Mouse (Mus musculus) megakaryocyte, adult 5-6 weeks (primary cell): ENCODE data around the gene Grhl3. TPM values are rescaled to one million over a fixed set of nuclear protein-coding genes. Genes with fewer than 3 reads are reported as not detected.
A peak's percentile ranks its signal among the peaks of the same experiment; 100 is the strongest.

ENCODE experiments used
- ATAC-seq: 2 replicates; pipeline ENCODE4 v1.8.0; 2016; ENCODE audit warnings: mild to moderate bottlenecking, inconsistent platforms; ENCODE audit not compliant: poor library complexity, severe bottlenecking
- total RNA-seq, 2 experiments: library from RNA; stranded (forward) in 1 of 2; stranded (reverse) in 1 of 2; fragments of 153-499, 151-499 nt in 1 of 2; fragments of 221-1000, 200-1000 nt in 1 of 2; gene quantifications; 2 replicates each; pipeline versions ENCODE4 v1.2.3 to v1.2.4; 2015 to 2017

Grhl3 gene
- total RNA-seq, 2 experiments from 2014 or later = not detected

DNA sequence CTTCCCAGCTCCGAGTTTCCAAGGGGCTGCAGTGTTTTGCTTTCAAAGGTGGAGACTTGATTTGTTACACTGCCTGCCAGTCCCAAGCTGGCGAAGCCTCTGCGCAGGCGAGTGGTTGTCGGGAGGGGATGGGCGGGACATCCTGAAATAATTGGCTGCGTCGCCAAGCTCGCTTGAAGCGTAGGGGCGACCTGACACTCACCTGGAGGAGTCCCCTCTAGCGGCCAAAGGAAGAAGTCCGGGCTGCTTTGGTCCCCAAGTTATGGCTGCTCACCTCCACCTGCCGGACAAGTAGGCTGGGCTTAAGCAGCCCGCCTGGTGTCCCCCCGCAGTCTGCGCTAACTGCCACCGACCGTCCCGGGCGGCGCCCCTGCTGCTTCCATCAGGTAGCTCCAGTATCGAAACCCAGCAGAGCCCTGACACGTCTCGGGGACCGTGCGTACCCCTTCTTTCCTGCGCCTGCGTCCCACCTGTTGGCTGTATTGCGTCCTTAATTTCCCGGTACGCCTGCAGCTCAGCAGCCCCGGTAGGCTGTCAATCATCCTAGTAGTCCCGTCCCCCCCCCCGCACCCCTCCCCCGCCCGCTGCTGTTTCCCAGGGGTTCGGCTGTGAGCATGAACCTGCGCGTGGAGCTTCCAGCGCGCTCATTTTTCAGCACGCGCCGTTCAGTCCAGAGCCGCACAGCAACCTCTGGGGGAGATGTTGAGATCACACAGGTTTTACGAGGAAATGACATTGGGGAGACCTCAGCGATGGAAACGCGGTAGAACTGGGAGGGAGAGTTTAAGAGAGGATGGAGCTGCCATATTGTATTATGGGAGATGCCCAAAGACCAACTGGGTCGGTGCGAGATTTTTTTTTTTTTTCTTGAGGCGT lies 78.7 kb downstream of the Grhl3 start, which contains the start of the genes Stpg1 and Nipal3:
Gene Stpg1, plus strand, starts transcription at position 270 of the 876 bp plus-strand sequence.
Gene Nipal3, minus strand, starts transcription at position 518 of the 876 bp plus-strand sequence.
- peak; percentile 93 for ATAC-seq

DNA sequence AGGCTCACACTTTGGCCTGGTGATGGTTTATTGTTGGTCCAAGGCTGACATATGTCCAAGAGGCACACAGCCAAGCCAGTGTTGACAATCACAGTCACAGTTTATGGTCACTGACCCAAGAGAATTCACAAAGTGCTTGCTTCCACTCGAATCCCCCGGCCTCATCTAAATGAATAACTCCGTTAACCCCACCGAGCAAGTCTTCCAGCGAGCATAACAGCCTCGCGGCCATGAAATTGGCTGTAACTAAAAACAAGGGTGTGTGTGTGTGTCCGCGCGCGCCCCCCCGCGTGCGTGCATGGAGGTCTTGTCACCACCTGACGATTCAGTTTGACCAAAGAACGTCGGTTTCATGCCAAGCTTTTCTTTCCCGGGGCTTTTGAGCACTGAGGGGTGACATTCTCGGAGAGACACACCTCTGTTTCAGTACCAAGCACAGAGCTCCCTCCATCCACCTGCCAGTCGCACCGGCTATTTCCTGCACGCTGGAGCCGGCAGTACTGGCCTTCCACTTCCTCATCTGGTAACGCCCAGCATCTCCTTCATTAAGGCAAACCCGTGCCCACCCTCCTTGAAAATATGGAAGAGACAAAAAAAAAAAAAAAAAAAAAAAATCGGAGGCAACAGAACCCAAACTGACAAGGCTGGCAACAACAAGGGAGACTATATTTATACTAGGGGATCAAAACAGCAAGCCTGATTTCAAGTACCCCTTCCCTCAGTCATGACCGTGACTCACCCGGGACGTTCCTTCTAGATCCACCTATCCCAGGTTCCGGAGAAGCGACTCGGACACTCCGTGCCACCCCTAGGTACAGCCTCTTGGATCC lies 79.5 kb downstream of the Grhl3 start:
- peak; percentile 72 for ATAC-seq

DNA sequence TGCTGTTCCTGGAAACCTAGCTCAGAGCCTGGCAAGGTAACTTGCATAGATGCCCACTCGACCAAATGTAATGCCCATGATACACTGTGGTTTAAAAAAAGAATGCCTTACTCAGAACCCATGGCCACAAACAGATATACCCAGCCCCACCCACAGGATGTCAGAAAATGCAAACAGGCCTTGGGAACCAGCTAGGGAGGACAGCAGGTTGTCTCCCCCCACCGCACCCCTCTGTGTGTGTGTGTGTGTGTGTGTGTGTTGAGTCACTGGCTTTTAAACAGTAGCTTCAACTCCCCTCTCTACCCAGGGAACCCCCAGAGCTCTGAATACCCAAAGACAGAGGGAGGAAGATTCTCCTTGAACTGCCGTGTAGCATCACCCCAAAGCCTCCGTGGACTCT lies 80.2 kb downstream of the Grhl3 start:
- no peak for ATAC-seq

Other genes with a start within 250 kb of the Grhl3 start
- gene Srrm1, start 220.3 kb downstream of the Grhl3 start, total RNA-seq (2015) = 144 and 146 TPM in 2 replicates
- gene Srrm1, start 220.3 kb downstream of the Grhl3 start, total RNA-seq (2017) = 80.5 and 112 TPM in 2 replicates
- gene Ncmap, start 175.4 kb downstream of the Grhl3 start, total RNA-seq (2015) = not detected in 2 replicates
- not detected in 2 replicates for gene Ncmap, start 175.4 kb downstream of the Grhl3 start, total RNA-seq (2017)
- gene Rcan3, start 139.8 kb downstream of the Grhl3 start, total RNA-seq (2015) = 11.8 and 12.0 TPM in 2 replicates
- 9.8 and 10.6 TPM in 2 replicates for gene Rcan3, start 139.8 kb downstream of the Grhl3 start, total RNA-seq (2017)
- gene Stpg1, start 78.8 kb downstream of the Grhl3 start, total RNA-seq (2015) = not detected in 2 replicates
- gene Stpg1, start 78.8 kb downstream of the Grhl3 start, total RNA-seq (2017) = 0.18 TPM in 1 of 2 replicates, not detected in the other
- 7.1 and 7.7 TPM in 2 replicates for gene Nipal3, start 78.6 kb downstream of the Grhl3 start, total RNA-seq (2015)
- 31.8 and 36.0 TPM in 2 replicates for gene Nipal3, start 78.6 kb downstream of the Grhl3 start, total RNA-seq (2017)
- gene Ifnlr1, start 112.7 kb upstream of the Grhl3 start, total RNA-seq (2015) = 8.6 and 10.8 TPM in 2 replicates
- gene Ifnlr1, start 112.7 kb upstream of the Grhl3 start, total RNA-seq (2017) = 2.8 and 4.8 TPM in 2 replicates
- not detected in 2 replicates for gene Il22ra1, start 154.5 kb upstream of the Grhl3 start, total RNA-seq (2015)
- gene Il22ra1, start 154.5 kb upstream of the Grhl3 start, total RNA-seq (2017) = not detected in 2 replicates
- not detected in 2 replicates for gene Myom3, start 186.1 kb upstream of the Grhl3 start, total RNA-seq (2015)
- gene Myom3, start 186.1 kb upstream of the Grhl3 start, total RNA-seq (2017) = not detected in 2 replicates